Mouse (Mus musculus) Patski (cell line): Measurements from ENCODE around the gene Obscn. TPM values are rescaled to one million over a fixed set of nuclear protein-coding genes. Genes with fewer than 3 reads are reported as not detected.

ENCODE experiments used
- ATAC-seq: fragments of 100-300 bp; one replicate; pipeline ENCODE4 v1.8.0; 2021
- CTCF ChIA-PET: fragments of 350-600 bp; sonication (Branson Sonifier 250); formaldehyde crosslinking; loops from one replicate; lab custom pipeline; 2022; ENCODE audit warnings: inconsistent platforms; lab: Charles Lee
- POLR2A ChIA-PET: fragments of 350-600 bp; sonication (Branson Sonifier 250); formaldehyde crosslinking; loops from one replicate; lab custom pipeline; 2022; ENCODE audit warnings: antibody characterized with exemption, inconsistent platforms; lab: Charles Lee
- DNase-seq: peaks from one replicate; pipeline ENCODE4 v3.0.0-alpha.2; 2011; ENCODE audit warnings: low read depth, low spot score
- H3K27me3 ChIP-seq: fragments of 371-371 bp; one replicate; pipeline ENCODE4 v1.5.1; 2021
- CTCF ChIP-seq: fragments of 100-300 bp; IDR thresholded peaks from one replicate; pipeline ENCODE4 v1.5.1; 2021
- in situ Hi-C: fragments of 300-500 bp; cut with MboI; formaldehyde crosslinking; loops from 3 replicates; pipeline ENCODE4 v1.11.1; 2018; ENCODE audit warnings: low pct_unique_long_range_greater_than_20kb, mixed read lengths
- polyA plus RNA-seq: library from polyadenylated mRNA; unstranded; gene quantifications from one replicate; pipeline ENCODE4 v1.2.3, GENCODE M21; 2021

Gene Obscn
- polyA plus RNA-seq, 1 experiment from 2014 or later, result 0.06 TPM

GRCm38 (mm10) chr11:59105945-59106344 is 30.3 kb downstream of the Obscn start:
- ATAC-seq (no peak), DNase-seq (no peak)
- no peak for TF ChIP-seq CTCF
- in situ Hi-C loops, result no loop called here
- H3K27me3 ChIP-seq, result no peaks in the 10 kb centered on the region
- ChIA-PET CTCF (interaction anchor here (1.2 kb wide), 1 partner anchor 192 kb away, joined by 3 read pairs; no protein-coding TSS in a partner anchor), POLR2A (no interaction called here)

GRCm38 (mm10) chr11:59102324-59102723 is 33.9 kb downstream of the Obscn start:
- DNase-seq (no peak), ATAC-seq (no peak)
- TF ChIP-seq CTCF, result peak; percentile 60
- CTCF ChIA-PET, result no interaction called here
- no peaks in the 10 kb centered on the region for H3K27me3 ChIP-seq
- POLR2A ChIA-PET, result interaction anchor here (0.6 kb wide), 1 partner anchor 25 kb away, joined by 5 read pairs; no protein-coding TSS in a partner anchor
- in situ Hi-C loops, result loop anchor here (5.0 kb wide), 2 partner anchors 80 to 190 kb away; partner anchors contain the start of genes Gjc2 and Wnt3a

GRCm38 (mm10) chr11:59098339-59098738 is 37.9 kb downstream of the Obscn start:
- DNase-seq, result no peak
- POLR2A ChIA-PET, result no interaction called here
- H3K27me3 ChIP-seq, result peaks cover 11% of the 10 kb centered on the region
- in situ Hi-C loops, result no loop called here
- CTCF ChIA-PET, result interaction anchor here (0.7 to 1.3 kb wide), 10 partner anchors 11 to 200 kb away, joined by 3 to 5 read pairs (median 4); no protein-coding TSS in a partner anchor
- no peak for ATAC-seq
- peak; percentile 81 for TF ChIP-seq CTCF

GRCm38 (mm10) chr11:59097770-59098169 is 38.4 kb downstream of the Obscn start:
- no peak for DNase-seq
- no peak for TF ChIP-seq CTCF
- ChIA-PET CTCF (interaction anchor here (1.0 to 1.3 kb wide), 3 partner anchors 44 to 67 kb away, joined by 3 to 4 read pairs (median 4); no protein-coding TSS in a partner anchor), POLR2A (interaction anchor here (0.6 kb wide), 1 partner anchor 20 kb away, joined by 3 read pairs; no protein-coding TSS in a partner anchor)
- ATAC-seq, result no peak
- H3K27me3 ChIP-seq, result peaks cover 11% of the 10 kb centered on the region
- in situ Hi-C loops, result no loop called here

GRCm38 (mm10) chr11:59094213-59094612 is 42.0 kb downstream of the Obscn start:
- CTCF ChIA-PET, result interaction anchor here (0.7 kb wide), 1 partner anchor 125 kb away, joined by 3 read pairs; no protein-coding TSS in a partner anchor
- DNase-seq, result no peak
- in situ Hi-C loops, result no loop called here

GRCm38 (mm10) chr11:59087581-59087980 is 48.6 kb downstream of the Obscn start:
- in situ Hi-C loops, result no loop called here
- H3K27me3 ChIP-seq, result peaks cover 8% of the 10 kb centered on the region
- POLR2A ChIA-PET, result no interaction called here
- no peak for DNase-seq
- TF ChIP-seq CTCF, result no peak
- ATAC-seq, result no peak
- CTCF ChIA-PET, result no interaction called here

More at GRCm38 (mm10) chr11:59094213-59094612, 42.0 kb downstream of the Obscn start:
- POLR2A ChIA-PET, result no interaction called here
- peaks cover 16% of the 10 kb centered on the region for H3K27me3 ChIP-seq
- ATAC-seq, result no peak
- TF ChIP-seq CTCF, result peak; percentile 57

GRCm38 (mm10) chr11:59085200-59085599 is 51.0 kb downstream of the Obscn start:
- CTCF ChIA-PET, result no interaction called here
- DNase-seq, result no peak
- in situ Hi-C loops, result no loop called here
- POLR2A ChIA-PET, result no interaction called here
- no peak for ATAC-seq
- TF ChIP-seq CTCF, result no peak
- peaks cover 14% of the 10 kb centered on the region for H3K27me3 ChIP-seq

GRCm38 (mm10) chr11:59083125-59083524 is 53.1 kb downstream of the Obscn start:
- in situ Hi-C loops, result no loop called here
- no peak for TF ChIP-seq CTCF
- H3K27me3 ChIP-seq, result peaks cover 17% of the 10 kb centered on the region
- DNase-seq (no peak), ATAC-seq (no peak)
- ChIA-PET POLR2A (no interaction called here), CTCF (no interaction called here)

GRCm38 (mm10) chr11:59078311-59078710 is 57.9 kb downstream of the Obscn start:
- ChIA-PET POLR2A (no interaction called here), CTCF (no interaction called here)
- peaks cover 23% of the 10 kb centered on the region for H3K27me3 ChIP-seq
- in situ Hi-C loops, result no loop called here
- no peak for ATAC-seq
- no peak for TF ChIP-seq CTCF
- no peak for DNase-seq

GRCm38 (mm10) chr11:59070321-59070720 is 65.9 kb downstream of the Obscn start:
- H3K27me3 ChIP-seq, result peaks cover 64% of the 10 kb centered on the region
- TF ChIP-seq CTCF, result no peak
- no peak for ATAC-seq
- ChIA-PET CTCF (no interaction called here), POLR2A (no interaction called here)
- in situ Hi-C loops, result no loop called here
- DNase-seq, result no peak

- no peak for ATAC-seq
- no peak for TF ChIP-seq CTCF
- no peak for DNase-seq
- in situ Hi-C loops, result no loop called here
- POLR2A ChIA-PET, result no interaction called here
- CTCF ChIA-PET, result no interaction called here
- peaks cover 75% of the 10 kb centered on the region for H3K27me3 ChIP-seq
These were observed 67.3 kb downstream of the Obscn start for GRCm38 (mm10) chr11:59068922-59069321.
